Mouse (Mus musculus) testis, adult 2 months (tissue): ENCODE data around the gene Prdx2. TPM values are rescaled to one million over a fixed set of nuclear protein-coding genes. Genes with fewer than 3 reads are reported as not detected.

Experiments
- H3K27ac ChIP-seq: fragments of 200-500 bp; 2 replicates; pipeline ENCODE4 v1.5.1; 2012; ENCODE audit warnings: low read depth, low read length; ENCODE audit not compliant: control insufficient read depth, insufficient read depth
- H3K27me3 ChIP-seq: fragments of 200-500 bp; 2 replicates; pipeline ENCODE4 v1.6.1; 2012; ENCODE audit warnings: mild to moderate bottlenecking, low read length, moderate library complexity; ENCODE audit not compliant: control insufficient read depth, insufficient read depth
- H3K36me3 ChIP-seq: fragments of 200-500 bp; 2 replicates; pipeline ENCODE4 v1.6.1; 2012; ENCODE audit warnings: mild to moderate bottlenecking, low read length; ENCODE audit not compliant: control insufficient read depth, insufficient read depth
- H3K4me1 ChIP-seq: fragments of 200-500 bp; 2 replicates; pipeline ENCODE4 v1.6.1; 2012; ENCODE audit warnings: low read length; ENCODE audit not compliant: control insufficient read depth, insufficient read depth
- H3K4me3 ChIP-seq: fragments of 200-500 bp; 2 replicates; pipeline ENCODE4 v1.5.1; 2012; ENCODE audit warnings: low read depth, mild to moderate bottlenecking, low read length, moderate library complexity, mixed read lengths; ENCODE audit not compliant: control insufficient read depth
- CTCF ChIP-seq: fragments of 200-500 bp; IDR thresholded peaks from 2 replicates; pipeline ENCODE4 v1.5.1; 2012; ENCODE audit warnings: low read depth, mild to moderate bottlenecking, inconsistent platforms, low read length, moderate library complexity; ENCODE audit not compliant: control insufficient read depth, insufficient read depth, insufficient replicate concordance
- POLR2A ChIP-seq: fragments of 200-500 bp; IDR thresholded peaks from 2 replicates; pipeline ENCODE4 v1.6.1; 2012; ENCODE audit warnings: low read depth, mild to moderate bottlenecking, inconsistent platforms, low read length, moderate library complexity; ENCODE audit not compliant: control insufficient read depth
- polyA plus RNA-seq: library from polyadenylated mRNA; depleted of rRNA; stranded (reverse); fragments of >200 nt; gene quantifications from 2 replicates; pipeline ENCODE4 v1.2.3, GENCODE M21; 2012

Gene Prdx2
- polyA plus RNA-seq, 1 experiment, result 68.5 TPM

GRCm38 (mm10) chr8:84970135-84970790 is 876 bp downstream of the Prdx2 start:
- peaks cover 35% of the 10 kb centered on the region for H3K4me1 ChIP-seq
- peak overlapping the region; percentile 87 for H3K27ac ChIP-seq
- TF ChIP-seq CTCF (no peak), POLR2A (no peak)
- H3K27me3 ChIP-seq, result no peaks in the 10 kb centered on the region
- H3K4me3 ChIP-seq, result peak overlapping the region; percentile 95
- no peaks in the 10 kb centered on the region for H3K36me3 ChIP-seq

- TF ChIP-seq CTCF, result no peak
- no peak for TF ChIP-seq POLR2A
These were observed 1.5 kb downstream of the Prdx2 start for GRCm38 (mm10) chr8:84970913-84971312.

GRCm38 (mm10) chr8:84973079-84973478 is 3.7 kb downstream of the Prdx2 start:
- no peaks in the 10 kb centered on the region for H3K27me3 ChIP-seq
- H3K27ac ChIP-seq, result no peak overlapping the region
- no peaks in the 10 kb centered on the region for H3K36me3 ChIP-seq
- no peak overlapping the region for H3K4me3 ChIP-seq
- peaks cover 43% of the 10 kb centered on the region for H3K4me1 ChIP-seq
- no peak for TF ChIP-seq CTCF
- TF ChIP-seq POLR2A, result no peak

More at GRCm38 (mm10) chr8:84970913-84971312, 1.5 kb downstream of the Prdx2 start:
- no peaks in the 10 kb centered on the region for H3K27me3 ChIP-seq
- H3K4me3 ChIP-seq, result no peak overlapping the region
- H3K36me3 ChIP-seq, result no peaks in the 10 kb centered on the region
- peaks cover 34% of the 10 kb centered on the region for H3K4me1 ChIP-seq
- H3K27ac ChIP-seq, result no peak overlapping the region

GRCm38 (mm10) chr8:84973803-84974542 is 4.6 kb downstream of the Prdx2 start:
- Histone ChIP-seq H3K4me3 (no peak overlapping the region), H3K4me1 (peaks cover 46% of the 10 kb centered on the region), H3K27me3 (no peaks in the 10 kb centered on the region; the same call in 1 of the 2 replicates), H3K36me3 (no peaks in the 10 kb centered on the region), H3K27ac (no peak overlapping the region)
- no peak for TF ChIP-seq POLR2A
- TF ChIP-seq CTCF, result no peak

GRCm38 (mm10) chr8:84974543-84975142 is 5.3 kb downstream of the Prdx2 start:
- Histone ChIP-seq H3K27ac (no peak overlapping the region), H3K27me3 (no peaks in the 10 kb centered on the region; the same call in 1 of the 2 replicates), H3K36me3 (no peaks in the 10 kb centered on the region), H3K4me1 (peaks cover 47% of the 10 kb centered on the region), H3K4me3 (no peak overlapping the region)
- TF ChIP-seq CTCF, result no peak
- no peak for TF ChIP-seq POLR2A

GRCm38 (mm10) chr8:84975434-84975833 is 6.0 kb downstream of the Prdx2 start:
- peaks cover 48% of the 10 kb centered on the region for H3K4me1 ChIP-seq
- peak; percentile 57; the same call in 1 of the 2 replicates for TF ChIP-seq CTCF
- no peak for TF ChIP-seq POLR2A
- peak overlapping the region; percentile 74 for H3K27ac ChIP-seq
- no peaks in the 10 kb centered on the region for H3K36me3 ChIP-seq
- H3K27me3 ChIP-seq, result no peaks in the 10 kb centered on the region; the same call in 1 of the 2 replicates
- H3K4me3 ChIP-seq, result no peak overlapping the region; the same call in 1 of the 2 replicates

GRCm38 (mm10) chr8:84976031-84976762 is 6.8 kb downstream of the Prdx2 start:
- Histone ChIP-seq H3K4me3 (peak overlapping the region; percentile 80), H3K36me3 (no peaks in the 10 kb centered on the region), H3K27ac (peak overlapping the region; percentile 74), H3K27me3 (no peaks in the 10 kb centered on the region; the same call in 1 of the 2 replicates), H3K4me1 (peaks cover 54% of the 10 kb centered on the region)
- TF ChIP-seq POLR2A, result peak; percentile 68
- no peak for TF ChIP-seq CTCF
